Mouse (Mus musculus) embryonic fibroblast, embryonic 13.5 days (primary cell): ENCODE measurements around the gene Zfp92.

Experiments used
- CTCF ChIP-seq: IDR thresholded peaks from 2 replicates; pipeline ENCODE4 v1.5.1; 2011; ENCODE audit warnings: mild to moderate bottlenecking, control low read depth, low read length, moderate library complexity, borderline replicate concordance; ENCODE audit not compliant: insufficient read depth
- POLR2A ChIP-seq: IDR thresholded peaks from 2 replicates; pipeline ENCODE4 v1.6.1; 2011; ENCODE audit warnings: low read depth, mild to moderate bottlenecking, control low read depth, low read length, moderate library complexity

DNA sequence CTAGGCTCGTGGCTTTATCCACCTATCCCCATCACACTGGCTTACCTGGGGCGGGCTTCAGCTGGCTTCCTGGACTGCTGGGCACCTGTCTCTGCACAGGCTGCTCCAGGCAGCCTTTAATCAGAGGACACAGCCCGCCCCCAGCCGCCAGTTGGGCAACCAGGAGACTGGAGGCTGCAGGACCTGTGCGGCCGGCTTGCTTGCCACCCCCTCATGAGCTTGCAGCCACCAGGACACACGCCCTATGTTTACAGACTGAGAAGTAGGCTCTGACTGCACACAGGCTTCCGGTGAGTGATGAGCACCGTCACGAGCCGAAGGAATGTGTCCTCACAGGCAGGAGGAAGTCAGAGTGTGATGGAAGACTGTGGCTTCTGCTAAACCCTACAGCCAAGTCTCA lies 24.4 kb downstream of the Zfp92 start, which contains the start of gene Trex2:
- no peak for TF ChIP-seq CTCF
- no peak for TF ChIP-seq POLR2A
